8 mouse cellular contexts compared by ENCODE assay signal in genomic region chr9:67044551-67045305, GRCm38 (mm10). TPM values are rescaled to one million over a fixed set of nuclear protein-coding genes. Genes with fewer than 3 reads are reported as not detected.
A peak's percentile ranks its signal among the peaks of the same experiment; 100 is the strongest.
DNase-seq lines count a peak whose midpoint lies in the region; ATAC-seq and TF ChIP-seq lines count a peak whose summit lies in the region.

No protein-coding gene starts in this region.

- no peak for ATAC-seq in heart, embryonic 14.5 days (ENCODE audit: insufficient number of reproducible peaks, insufficient read depth, low FRiP score, low read depth)
- no peak for ATAC-seq in liver, embryonic 14.5 days (ENCODE audit: insufficient read depth)
- ATAC-seq in monocyte, adult 5-6 weeks (replicated peaks; ENCODE audit: insufficient number of reproducible peaks, low FRiP score, low TSS enrichment, poor library complexity, severe bottlenecking), result no peak

- no peaks in the 10 kb centered on the region for H3K27me3 ChIP-seq in C2C12 (ENCODE audit: control insufficient read depth, insufficient read depth, insufficient read length)
- H3K27me3 ChIP-seq in heart, embryonic 14.5 days (ENCODE audit: control insufficient read depth, insufficient read depth, low read length), result no peaks in the 10 kb centered on the region
- H3K27me3 ChIP-seq in liver, embryonic 14.5 days (ENCODE audit: control insufficient read depth, insufficient read depth, low read length), result peaks cover 55% of the 10 kb centered on the region

- H3K9me3 ChIP-seq in heart, embryonic 14.5 days (ENCODE audit: control insufficient read depth, low read length), result no peaks in the 10 kb centered on the region
- H3K9me3 ChIP-seq in liver, embryonic 14.5 days (ENCODE audit: control insufficient read depth, low read length), result no peaks in the 10 kb centered on the region

- peak overlapping the region; percentile 93 for H3K4me2 ChIP-seq in heart, embryonic 14.5 days (ENCODE audit: low read length)
- H3K4me2 ChIP-seq in liver, embryonic 14.5 days (ENCODE audit: low read depth), result peak overlapping the region; percentile 96

- TF ChIP-seq CTCF in C2C12 (IDR thresholded peaks at IDR 0.05; ENCODE audit: control insufficient read depth, insufficient read depth, insufficient read length), result peak; percentile 34
- TF ChIP-seq CTCF in liver, embryonic 14.5 days (IDR thresholded peaks at IDR 0.05; ENCODE audit: low read depth), result peak; percentile 72

- H3K36me3 ChIP-seq in C2C12 (ENCODE audit: control insufficient read depth, insufficient read depth), result peaks cover 66% of the 10 kb centered on the region
- peaks cover 65% of the 10 kb centered on the region for H3K36me3 ChIP-seq in heart, embryonic 14.5 days (ENCODE audit: control insufficient read depth, insufficient read depth, low read length)
- H3K36me3 ChIP-seq in liver, embryonic 14.5 days (replicated peaks; ENCODE audit: control insufficient read depth, insufficient read depth, low read depth), result peaks cover 3% of the 10 kb centered on the region

- H3ac ChIP-seq in C2C12 (ENCODE audit: control insufficient read depth, insufficient read length, low read depth), result no peak overlapping the region

- H3K9ac ChIP-seq in heart, embryonic 14.5 days (ENCODE audit: low read length), result peak overlapping the region; percentile 99
- H3K9ac ChIP-seq in liver, embryonic 14.5 days (replicated peaks), result peak overlapping the region; percentile 40; the same call in 1 of the 2 replicates

- peaks cover 81% of the 10 kb centered on the region for H3K79me3 ChIP-seq in C2C12 (ENCODE audit: low read depth)

- peaks cover 14 to 40% of the 10 kb centered on the region in 2 experiments for H3K4me1 ChIP-seq in heart, embryonic 14.5 days (ENCODE audit: control insufficient read depth in 2 of 2, insufficient read depth in 2 of 2, low read length in 2 of 2)
- peaks cover 27 to 28% of the 10 kb centered on the region in 2 experiments for H3K4me1 ChIP-seq in liver, embryonic 14.5 days (replicated peaks; ENCODE audit: control insufficient read depth in 2 of 2, insufficient read depth in 2 of 2, low read length in 1 of 2)

- peak; percentile 89 for DNase-seq in R1 (ENCODE audit: low read depth, low spot score)
- peak; percentile 67 for DNase-seq in embryo, embryonic 9.5 days (ENCODE audit: extremely low spot score)
- peak; percentile 76 to 84 for DNase-seq in kidney, postnatal 4 days
- no peak for DNase-seq in liver, embryonic 14.5 days (ENCODE audit: low read depth in 3 of 3, low spot score in 3 of 3)
- peak; percentile 85 for DNase-seq in retina, postnatal 1 day

- peaks cover 94% of the 10 kb centered on the region for H3K79me2 ChIP-seq in C2C12 (ENCODE audit: control insufficient read depth, insufficient read depth)

- WGBS in heart, embryonic 14.5 days, result 12% methylated on average over 9 of the region's 9 CpGs
- WGBS in liver, embryonic 14.5 days (ENCODE audit: insufficient replicate concordance), result 14% methylated on average over 9 of the region's 9 CpGs

- H3K27ac ChIP-seq in heart, embryonic 14.5 days (replicated peaks in 1 of 2; ENCODE audit: control insufficient read depth in 1 of 2, insufficient read depth in 1 of 2, low read depth in 2 of 2, low read length in 2 of 2), result peak overlapping the region; percentile 74 to 99
- H3K27ac ChIP-seq in liver, embryonic 14.5 days, result no peak overlapping the region

- TF ChIP-seq EP300 in liver, embryonic 14.5 days (IDR thresholded peaks at IDR 0.05; ENCODE audit: low read depth), result no peak

- H3K4me3 ChIP-seq in C2C12 (ENCODE audit: insufficient read depth, poor library complexity, severe bottlenecking), result no peak overlapping the region
- H3K4me3 ChIP-seq in heart, embryonic 14.5 days (ENCODE audit: control insufficient read depth in 1 of 2, insufficient read depth in 1 of 2, low read depth in 1 of 2, low read length in 2 of 2), result peak overlapping the region; percentile 40 to 92
- H3K4me3 ChIP-seq in liver, embryonic 14.5 days (ENCODE audit: insufficient read depth in 1 of 2, low read depth in 2 of 2, low read length in 2 of 2), result no peak overlapping the region; a peak in 1 of 4 replicates

TF ChIP-seq in C2C12, 6 proteins besides CTCF, POLR2A, EP300 and RAD21:
- TF ChIP-seq MYOD1 (IDR thresholded peaks at IDR 0.05; ENCODE audit: control insufficient read depth, insufficient read length, low read depth) (no peak), MYOG (IDR thresholded peaks at IDR 0.05; ENCODE audit: control insufficient read depth, extremely low read depth, insufficient read length) (no peak), MAX (IDR thresholded peaks at IDR 0.05) (no peak), CEBPB (IDR thresholded peaks at IDR 0.05; ENCODE audit: low read depth) (no peak), FOSL1 (IDR thresholded peaks at IDR 0.05; ENCODE audit: insufficient read depth, low read length, poor library complexity, severe bottlenecking) (no peak), USF1 (IDR thresholded peaks at IDR 0.05; ENCODE audit: low read depth) (no peak)

RNA-seq across cellular contexts. Expression of gene Tpm1, which starts 4.5 kb away (rescaled TPM):
- 1,080 TPM for polyA plus RNA-seq in C2C12 (2012; fragmentation: generic; extraction: Trizol)
- 5,210 and 5,334 TPM in 2 replicates for polyA plus RNA-seq in heart, embryonic 14.5 days (2014; fragmentation: Nextera tagmentation; extraction: Ambion mirVana)
- polyA plus RNA-seq in liver, embryonic 14.5 days (2012; rRNA removed), result 49.2 and 87.4 TPM in 2 replicates
- polyA plus RNA-seq in liver, embryonic 14.5 days (2014; fragmentation: Nextera tagmentation; extraction: Ambion mirVana), result 113 and 116 TPM in 2 replicates
- 29.4 to 78.0 TPM (median 49.1 TPM) in 3 replicates for total RNA-seq in monocyte, adult 5-6 weeks (2017)

Comparison
In these comparisons a context has a peak if more than half of its experiments do, and no peak if none do; other contexts are left out.
1. H3K4me3 ChIP-seq: peak in heart, embryonic 14.5 days (2 of 2); none in C2C12 (single experiment) and liver, embryonic 14.5 days (0 of 2).
2. DNase-seq: peak in R1 (single experiment), embryo, embryonic 9.5 days (single experiment), kidney, postnatal 4 days (2 of 2) and retina, postnatal 1 day (single experiment); none in liver, embryonic 14.5 days (0 of 3).